Mouse (Mus musculus) forebrain, embryonic 15.5 days (tissue): ENCODE results near the gene Tbc1d4. TPM values are rescaled to one million over a fixed set of nuclear protein-coding genes. Genes with fewer than 3 reads are reported as not detected.

Experiments
- ATAC-seq: fragments of 200-750 bp; cut with Nextera tagmentation; replicated peaks from 2 replicates; pipeline ENCODE4 v1.8.0; 2017; ENCODE audit warnings: mild to moderate bottlenecking, moderate TSS enrichment, moderate library complexity
- H3K27ac ChIP-seq: fragments of 300-500 bp; sonication (generic); replicated peaks from 2 replicates; pipeline ENCODE4 v1.5.1; 2015; ENCODE audit warnings: mild to moderate bottlenecking, inconsistent platforms
- H3K27me3 ChIP-seq: fragments of 300-500 bp; sonication (generic); 2 replicates; pipeline ENCODE4 v1.6.1; 2015; ENCODE audit warnings: inconsistent platforms
- H3K36me3 ChIP-seq: fragments of 300-500 bp; sonication (generic); 2 replicates; pipeline ENCODE4 v1.6.1; 2015; ENCODE audit warnings: mild to moderate bottlenecking, inconsistent platforms
- H3K4me1 ChIP-seq: fragments of 300-500 bp; sonication (generic); 2 replicates; pipeline ENCODE4 v1.6.1; 2015; ENCODE audit warnings: inconsistent platforms
- H3K4me2 ChIP-seq: fragments of 300-500 bp; sonication (generic); replicated peaks from 2 replicates; pipeline ENCODE4 v1.6.1; 2015; ENCODE audit warnings: mild to moderate bottlenecking, inconsistent platforms
- H3K4me3 ChIP-seq: fragments of 300-500 bp; sonication (generic); 2 replicates; pipeline ENCODE4 v1.5.1; 2015; ENCODE audit warnings: mild to moderate bottlenecking, inconsistent platforms
- H3K9ac ChIP-seq: fragments of 300-500 bp; sonication (generic); replicated peaks from 2 replicates; pipeline ENCODE4 v1.6.1; 2015; ENCODE audit warnings: mild to moderate bottlenecking, inconsistent platforms
- H3K9me3 ChIP-seq: fragments of 300-500 bp; sonication (generic); 2 replicates; pipeline ENCODE4 v1.6.1; 2016; ENCODE audit warnings: inconsistent platforms
- WGBS: fragments of 180-500 bp; shearing (Covaris S2); methylation state at CpG from one replicate; pipeline ENCODE4 v1.1.7; 2015; ENCODE audit warnings: mixed read lengths; 5-methylcytosine and 5-hydroxymethylcytosine counted together
- polyA plus RNA-seq: library from polyadenylated mRNA; unstranded; fragments of >200 nt; fragmentation: Nextera tagmentation; extraction: Ambion mirVana; gene quantifications from 2 replicates; pipeline ENCODE4 v1.2.1, GENCODE M21; 2015

Gene Tbc1d4
- polyA plus RNA-seq, 1 experiment from 2014 or later: 9.1 TPM

DNA sequence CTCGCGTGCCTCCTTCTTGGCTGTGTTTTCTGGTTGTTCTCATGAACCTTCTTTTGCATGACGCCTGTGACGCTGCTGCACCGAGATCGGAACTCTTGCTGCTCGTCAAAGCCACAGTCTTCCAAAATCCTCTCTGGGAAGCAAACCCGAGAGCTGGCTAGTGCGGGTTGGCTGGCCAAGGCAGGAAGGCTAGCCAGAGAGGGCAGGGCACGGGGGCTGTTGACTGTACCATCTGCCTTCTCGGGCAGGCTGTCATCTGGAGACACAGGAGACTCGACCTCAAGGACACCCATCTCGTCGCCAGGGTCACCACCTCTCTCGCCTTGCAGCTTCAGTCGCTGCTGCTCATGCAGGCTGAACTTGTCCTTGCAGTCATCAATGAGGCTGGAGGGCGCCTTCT lies 101.8 kb downstream of the Tbc1d4 start:
- ATAC-seq: no peak
- Histone ChIP-seq H3K9ac (no peak overlapping the region), H3K9me3 (no peaks in the 10 kb centered on the region), H3K27ac (no peak overlapping the region), H3K36me3 (no peaks in the 10 kb centered on the region), H3K4me1 (peaks cover 13% of the 10 kb centered on the region; the same call in 1 of the 2 replicates), H3K27me3 (no peaks in the 10 kb centered on the region), H3K4me2 (no peak overlapping the region), H3K4me3 (no peak overlapping the region)
- WGBS: 89% methylated on average over 17 of the region's 17 CpGs

DNA sequence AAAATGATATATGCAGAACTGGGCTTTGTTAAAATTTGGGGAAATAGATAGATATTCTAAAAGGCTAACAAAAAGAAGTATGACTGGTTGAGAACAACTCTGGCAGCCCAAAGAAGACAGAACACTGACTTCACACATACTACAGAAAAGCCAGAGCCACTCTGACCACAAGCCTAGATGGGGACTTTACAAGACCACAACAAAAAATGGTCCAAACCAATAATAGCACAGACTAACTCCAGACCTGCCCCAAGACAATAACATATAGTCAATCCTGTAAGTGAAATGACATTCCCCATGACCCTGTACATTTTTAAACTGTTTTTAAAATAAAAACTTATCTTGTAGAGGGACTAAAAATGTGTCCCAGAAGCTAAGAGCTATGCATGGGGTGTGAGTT lies 103.2 kb downstream of the Tbc1d4 start:
- Histone ChIP-seq H3K4me2 (no peak overlapping the region), H3K27ac (no peak overlapping the region), H3K27me3 (no peaks in the 10 kb centered on the region), H3K4me1 (peaks cover 22% of the 10 kb centered on the region), H3K4me3 (no peak overlapping the region), H3K36me3 (no peaks in the 10 kb centered on the region), H3K9me3 (no peaks in the 10 kb centered on the region), H3K9ac (no peak overlapping the region)
- no peak for ATAC-seq

DNA sequence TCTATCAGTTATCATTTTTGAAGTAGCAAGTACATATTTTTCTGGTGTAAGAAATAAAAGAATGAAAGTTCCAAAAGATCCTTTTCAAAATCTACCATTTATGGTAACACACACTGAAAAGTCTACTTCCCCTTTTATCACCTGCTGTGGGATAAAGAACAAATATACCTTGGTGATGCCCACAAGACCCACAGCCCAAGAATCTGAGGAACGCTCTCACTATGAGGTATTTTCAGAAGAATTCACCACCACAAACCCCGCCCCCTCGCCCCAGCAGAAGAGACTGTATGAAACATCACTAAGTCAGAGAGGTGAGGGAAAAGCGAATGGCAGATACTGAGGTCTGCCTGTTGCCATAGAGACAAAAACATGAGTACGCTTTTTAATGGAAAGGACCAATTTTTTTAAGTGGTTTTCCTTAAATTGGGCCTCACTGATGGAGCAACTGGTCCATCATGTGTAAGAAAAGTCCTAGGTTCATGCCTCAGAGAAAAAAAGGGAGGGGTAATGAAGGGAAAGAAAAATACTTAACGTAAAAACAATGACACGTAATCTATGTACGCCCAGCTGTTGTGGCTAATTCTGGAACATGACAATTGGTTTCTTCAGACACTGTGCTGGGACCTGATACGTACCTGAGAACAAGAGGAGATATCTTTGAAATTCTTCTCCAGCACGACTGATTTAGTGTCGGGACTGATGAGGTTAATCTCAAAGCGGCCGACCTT lies 104.4 kb downstream of the Tbc1d4 start:
- no peak overlapping the region for H3K9ac ChIP-seq
- no peak overlapping the region for H3K27ac ChIP-seq
- peaks cover 14% of the 10 kb centered on the region for H3K4me1 ChIP-seq
- no peak overlapping the region for H3K4me2 ChIP-seq
- H3K4me3 ChIP-seq: no peak overlapping the region
- no peak for ATAC-seq
- no peaks in the 10 kb centered on the region for H3K36me3 ChIP-seq
- WGBS: 94% methylated on average over 13 of the region's 13 CpGs
- H3K27me3 ChIP-seq: no peaks in the 10 kb centered on the region
- no peaks in the 10 kb centered on the region for H3K9me3 ChIP-seq

DNA sequence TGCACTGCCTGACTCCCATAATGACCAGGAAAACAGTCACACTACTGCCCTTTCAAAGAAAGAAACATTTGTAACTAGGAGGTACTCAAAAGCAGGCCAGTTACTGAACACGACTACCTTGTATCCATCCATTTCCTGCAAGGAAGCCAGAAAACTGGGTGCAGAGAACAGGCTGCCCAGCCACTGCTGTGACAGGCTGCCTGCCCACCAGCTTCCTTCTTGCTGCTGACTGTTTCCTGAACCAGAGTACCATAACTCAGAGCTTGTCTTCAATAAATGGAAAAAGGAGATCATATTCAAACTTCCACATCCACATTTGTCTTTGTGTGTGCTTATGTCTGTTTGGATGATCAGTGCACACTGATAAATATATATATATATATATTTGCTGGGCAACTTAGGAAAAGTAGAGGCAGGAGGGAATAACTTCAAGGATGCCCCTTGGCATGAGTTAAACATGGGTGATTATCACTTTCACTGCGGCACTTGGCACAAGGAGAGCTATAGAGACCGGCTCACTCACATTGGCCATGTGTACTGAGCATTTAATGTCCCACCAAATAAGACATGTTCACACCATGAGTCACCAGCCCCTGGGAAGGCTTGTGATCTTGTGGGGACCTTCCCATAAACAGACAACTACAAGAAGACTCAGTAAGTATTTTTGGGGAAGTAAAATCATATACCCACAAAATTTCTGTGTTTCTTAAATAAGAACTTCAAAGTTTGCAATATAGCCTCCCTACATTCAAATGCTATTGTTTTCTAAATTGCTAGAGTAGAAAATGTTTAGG lies 105.6 kb downstream of the Tbc1d4 start:
- no peak overlapping the region for H3K9ac ChIP-seq
- no peak for ATAC-seq
- peaks cover 14% of the 10 kb centered on the region for H3K4me1 ChIP-seq
- H3K4me2 ChIP-seq: no peak overlapping the region
- H3K27me3 ChIP-seq: no peaks in the 10 kb centered on the region
- H3K4me3 ChIP-seq: no peak overlapping the region
- no peaks in the 10 kb centered on the region for H3K9me3 ChIP-seq
- no peak overlapping the region for H3K27ac ChIP-seq
- WGBS: 78% methylated on average over 3 of the region's 3 CpGs
- no peaks in the 10 kb centered on the region for H3K36me3 ChIP-seq

DNA sequence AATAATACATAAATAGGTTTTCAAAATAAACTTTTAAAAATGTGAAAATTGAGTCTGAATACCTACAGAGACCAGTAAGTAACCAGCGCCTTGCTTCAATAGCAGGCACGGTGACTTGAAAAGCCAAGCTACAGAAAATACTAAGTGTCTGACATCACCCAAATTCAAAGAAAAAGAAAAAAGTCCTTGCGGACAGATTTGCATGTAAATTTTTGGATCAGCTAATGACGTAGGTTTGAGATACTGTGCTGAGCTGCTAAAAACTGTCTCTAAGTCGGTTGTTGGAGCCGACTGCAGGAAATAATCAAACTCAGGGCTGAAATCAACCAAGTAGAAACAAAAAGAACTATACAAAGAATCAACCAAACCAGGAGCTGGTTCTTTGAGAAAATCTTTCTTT lies 107.1 kb downstream of the Tbc1d4 start:
- 21% methylated on average over 6 of the region's 6 CpGs for WGBS
- Histone ChIP-seq H3K36me3 (no peaks in the 10 kb centered on the region), H3K4me2 (peak overlapping the region; percentile 16), H3K9me3 (no peaks in the 10 kb centered on the region), H3K4me3 (no peak overlapping the region), H3K9ac (no peak overlapping the region), H3K4me1 (peaks cover 14% of the 10 kb centered on the region), H3K27ac (no peak overlapping the region), H3K27me3 (no peaks in the 10 kb centered on the region)
- 0 out of 2 replicates have a peak, but pooled peaks have one; percentile 6 for ATAC-seq

DNA sequence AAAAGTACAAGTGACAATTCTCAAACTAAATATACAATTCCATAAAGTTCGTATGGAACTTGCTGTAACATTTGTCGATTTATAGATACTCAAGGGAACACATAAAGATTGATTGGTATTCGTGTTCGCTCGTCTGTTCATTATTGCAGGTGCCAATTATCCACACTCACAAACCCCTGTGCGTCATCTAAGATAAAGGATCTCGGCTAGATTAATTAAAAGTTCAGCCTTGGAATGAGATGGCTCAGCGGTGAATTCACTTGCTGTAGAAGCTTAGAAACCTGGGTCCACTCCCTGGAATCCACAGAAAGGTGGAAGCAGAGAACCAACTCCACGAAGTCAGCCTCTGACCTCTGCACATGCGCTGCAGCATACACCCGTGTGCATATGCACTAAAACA lies 107.5 kb downstream of the Tbc1d4 start:
- H3K9me3 ChIP-seq: no peaks in the 10 kb centered on the region
- peak; percentile 51; the same call in 1 of the 2 replicates for ATAC-seq
- H3K36me3 ChIP-seq: no peaks in the 10 kb centered on the region
- H3K4me1 ChIP-seq: peaks cover 15% of the 10 kb centered on the region
- no peak overlapping the region for H3K9ac ChIP-seq
- no peaks in the 10 kb centered on the region for H3K27me3 ChIP-seq
- H3K4me3 ChIP-seq: no peak overlapping the region
- 28% methylated on average over 11 of the region's 11 CpGs for WGBS
- H3K27ac ChIP-seq: no peak overlapping the region
- H3K4me2 ChIP-seq: peak overlapping the region; percentile 16

DNA sequence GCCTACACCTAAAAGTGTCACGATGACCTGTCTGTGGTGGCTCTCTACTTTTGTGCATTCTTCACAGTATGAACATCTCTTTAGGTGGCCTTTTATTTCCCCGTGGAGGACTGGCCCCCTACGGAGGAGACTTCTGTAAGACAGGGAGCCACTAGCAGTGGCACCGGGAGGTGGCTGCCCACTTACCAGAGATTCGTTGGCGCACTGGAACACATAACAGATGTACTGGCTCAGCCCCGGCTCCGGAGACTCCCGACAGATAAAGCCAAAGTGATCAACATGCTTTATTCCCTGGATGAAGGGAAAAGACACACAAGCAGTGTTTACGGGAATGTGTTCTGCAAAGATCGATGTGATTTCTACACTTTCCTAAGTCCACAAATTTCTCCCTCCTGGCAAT lies 108.2 kb downstream of the Tbc1d4 start:
- H3K9me3 ChIP-seq: no peaks in the 10 kb centered on the region
- 37% methylated on average over 11 of the region's 11 CpGs for WGBS
- no peak overlapping the region for H3K4me2 ChIP-seq
- ATAC-seq: peak; percentile 32; the same call in 1 of the 2 replicates
- no peak overlapping the region for H3K27ac ChIP-seq
- no peaks in the 10 kb centered on the region for H3K27me3 ChIP-seq
- no peaks in the 10 kb centered on the region for H3K36me3 ChIP-seq
- H3K4me3 ChIP-seq: no peak overlapping the region
- H3K4me1 ChIP-seq: peaks cover 16% of the 10 kb centered on the region
- H3K9ac ChIP-seq: no peak overlapping the region

DNA sequence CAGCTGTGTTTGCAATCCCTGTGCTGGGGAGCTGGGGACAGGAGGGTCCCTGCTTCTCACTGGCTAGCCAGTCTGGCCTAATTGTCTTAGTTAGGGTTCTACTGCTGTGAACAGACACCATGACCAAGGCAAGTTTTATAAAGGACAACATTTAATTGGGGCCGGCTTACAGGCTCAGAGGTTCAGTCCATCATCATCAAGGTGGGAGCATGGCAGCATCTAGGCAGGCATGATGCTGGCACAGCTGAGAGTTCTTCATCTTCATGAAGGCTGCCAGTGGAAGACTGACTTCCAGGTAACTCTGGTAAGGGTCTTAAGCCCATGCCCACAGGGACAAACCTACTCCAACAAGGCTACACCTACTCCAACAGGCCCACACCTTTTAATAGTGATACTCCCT lies 109.2 kb downstream of the Tbc1d4 start:
- H3K4me1 ChIP-seq: peaks cover 17% of the 10 kb centered on the region
- H3K27me3 ChIP-seq: no peaks in the 10 kb centered on the region
- H3K4me2 ChIP-seq: no peak overlapping the region
- no peak for ATAC-seq
- H3K4me3 ChIP-seq: no peak overlapping the region
- H3K9me3 ChIP-seq: no peaks in the 10 kb centered on the region
- no peak overlapping the region for H3K27ac ChIP-seq
- WGBS: 100% methylated on average over 1 of the region's 1 CpGs
- H3K9ac ChIP-seq: no peak overlapping the region
- H3K36me3 ChIP-seq: no peaks in the 10 kb centered on the region

DNA sequence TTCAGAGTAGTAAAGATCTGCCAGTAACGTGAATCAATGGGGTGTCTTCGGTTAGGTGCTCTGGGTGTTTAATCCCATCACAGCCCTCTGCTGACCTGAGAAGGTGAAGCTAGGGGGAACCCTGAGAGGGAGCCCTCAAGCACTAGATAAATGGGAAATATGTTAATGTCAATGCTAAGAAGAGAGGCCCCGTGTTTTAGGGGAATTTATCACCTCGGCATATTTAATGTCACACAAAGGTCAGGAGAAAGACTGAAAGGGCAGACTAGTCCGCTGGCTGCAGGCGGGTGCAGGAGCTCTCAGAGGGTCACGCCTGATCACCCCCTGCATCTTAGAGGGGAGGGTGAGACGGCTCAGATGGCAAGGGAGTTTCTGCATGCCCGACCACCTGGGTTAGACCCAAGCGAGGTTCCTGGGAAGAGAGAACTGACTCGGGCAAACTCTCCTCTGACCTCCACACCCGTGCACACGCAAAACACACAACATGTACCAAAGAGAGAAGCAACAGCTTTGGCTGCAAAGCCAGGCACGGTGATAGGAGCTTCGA lies 120.7 kb downstream of the Tbc1d4 start:
- H3K27ac ChIP-seq: no peak overlapping the region
- 74% methylated on average over 15 of the region's 15 CpGs for WGBS
- ATAC-seq: no peak
- no peaks in the 10 kb centered on the region for H3K27me3 ChIP-seq
- H3K4me2 ChIP-seq: no peak overlapping the region
- H3K9me3 ChIP-seq: no peaks in the 10 kb centered on the region
- H3K4me3 ChIP-seq: no peak overlapping the region
- H3K4me1 ChIP-seq: no peaks in the 10 kb centered on the region
- H3K36me3 ChIP-seq: no peaks in the 10 kb centered on the region
- no peak overlapping the region for H3K9ac ChIP-seq

DNA sequence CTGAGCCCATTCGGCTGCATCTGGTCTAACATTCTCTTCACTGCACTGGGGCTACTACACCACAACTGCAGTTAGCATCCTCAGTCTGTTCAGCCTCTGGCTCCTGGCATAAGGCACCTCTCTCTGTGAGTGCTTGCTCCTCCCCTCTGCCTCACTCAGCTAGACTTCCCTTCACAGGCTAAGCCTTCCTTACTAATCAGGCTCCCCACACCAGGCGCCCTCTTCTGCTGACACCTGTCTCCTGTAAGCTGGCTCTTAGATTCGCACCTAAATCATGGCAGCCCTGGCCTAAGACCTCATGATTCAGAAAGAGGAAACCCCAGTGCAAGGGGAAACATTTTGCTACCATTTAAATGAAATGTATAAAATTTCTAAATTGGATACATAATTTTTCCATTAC lies 122.4 kb downstream of the Tbc1d4 start:
- Histone ChIP-seq H3K36me3 (no peaks in the 10 kb centered on the region), H3K4me2 (no peak overlapping the region), H3K4me1 (no peaks in the 10 kb centered on the region), H3K27ac (no peak overlapping the region), H3K4me3 (no peak overlapping the region), H3K9me3 (no peaks in the 10 kb centered on the region), H3K9ac (no peak overlapping the region), H3K27me3 (no peaks in the 10 kb centered on the region)
- no peak for ATAC-seq
- 68% methylated on average over 3 of the region's 3 CpGs for WGBS

DNA sequence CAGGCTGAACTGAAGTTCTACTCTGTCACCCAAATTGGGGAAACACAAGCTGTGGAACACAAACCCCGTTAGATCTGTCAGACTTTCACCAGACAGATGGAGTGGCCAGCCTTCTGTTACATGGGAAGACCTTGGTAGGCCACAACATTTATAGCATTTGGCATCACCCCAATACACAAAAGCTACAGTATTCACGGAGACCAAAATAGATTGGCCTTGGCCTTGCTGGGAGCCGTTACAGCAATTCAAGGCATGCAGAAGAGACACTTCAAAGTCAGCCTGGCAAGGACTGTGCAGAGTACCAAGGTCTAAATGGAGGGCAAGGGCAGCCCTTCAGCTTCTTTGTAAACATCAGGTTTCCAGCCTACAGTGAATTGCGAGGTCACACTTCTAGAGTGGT lies 125.8 kb downstream of the Tbc1d4 start:
- Histone ChIP-seq H3K36me3 (no peaks in the 10 kb centered on the region), H3K4me3 (no peak overlapping the region), H3K27ac (no peak overlapping the region), H3K9ac (no peak overlapping the region), H3K27me3 (no peaks in the 10 kb centered on the region), H3K4me2 (no peak overlapping the region), H3K9me3 (no peaks in the 10 kb centered on the region), H3K4me1 (no peaks in the 10 kb centered on the region)
- 66% methylated on average over 4 of the region's 4 CpGs for WGBS
- ATAC-seq: no peak

DNA sequence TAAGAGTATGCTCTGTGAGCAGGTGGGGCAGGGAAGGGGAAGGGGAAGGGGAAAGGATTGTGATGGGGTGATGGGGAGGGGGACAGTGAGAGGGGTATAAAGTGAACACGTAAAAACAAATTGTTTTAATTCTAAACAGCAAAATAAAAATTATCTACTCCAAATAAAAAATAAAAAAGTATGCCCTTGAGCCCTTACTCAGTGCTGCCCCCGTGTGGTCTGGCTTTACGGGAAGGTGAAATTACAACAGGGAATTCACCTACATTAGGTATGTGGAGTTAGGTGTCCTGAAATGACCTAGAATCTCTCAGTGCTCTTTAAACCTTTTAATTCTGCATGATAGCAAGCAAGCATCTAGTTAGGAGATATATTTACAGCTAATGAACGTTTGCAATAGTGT lies 126.7 kb downstream of the Tbc1d4 start:
- Histone ChIP-seq H3K9me3 (no peaks in the 10 kb centered on the region), H3K4me2 (no peak overlapping the region), H3K4me3 (no peak overlapping the region), H3K27me3 (no peaks in the 10 kb centered on the region), H3K4me1 (no peaks in the 10 kb centered on the region), H3K36me3 (no peaks in the 10 kb centered on the region), H3K27ac (no peak overlapping the region), H3K9ac (no peak overlapping the region)
- ATAC-seq: no peak
- whole genome bisulfite sequencing: 44% methylated on average over 4 of the region's 4 CpGs
